Mouse (Mus musculus) layer of hippocampus, adult 2 months (tissue): ENCODE measurements around the gene Tmem245. TPM values are rescaled to one million over a fixed set of nuclear protein-coding genes. Genes with fewer than 3 reads are reported as not detected.

Experiments used
- DNase-seq, 2 experiments: peaks; one replicate each; pipeline ENCODE4 v3.0.0; 2022; ENCODE audit warnings: low spot score in 2 of 2
- H3K27ac ChIP-seq: fragments of 200-600 bp; 2 replicates; pipeline ENCODE4 v1.8.1; 2022
- H3K4me3 ChIP-seq: fragments of 200-600 bp; 2 replicates; pipeline ENCODE4 v1.8.1; 2022; ENCODE audit warnings: mild to moderate bottlenecking
- CTCF ChIP-seq: fragments of 200-600 bp; conservative IDR thresholded peaks from 2 replicates; pipeline ENCODE4 v1.8.1; 2022; ENCODE audit warnings: antibody characterized with exemption, mild to moderate bottlenecking, moderate library complexity
- long read RNA-seq, 2 experiments: library from polyadenylated mRNA; stranded (forward); transcript quantifications; one replicate each; pipeline ENCODE4 v2.0.0; 2021; ENCODE audit warnings: borderline mapping rate in 2 of 2
- total RNA-seq, 2 experiments: library from RNA; stranded (reverse); gene quantifications; 2 replicates each; pipeline ENCODE4 v1.2.3; 2021

Tmem245 gene
- 10 to 100 TPM; 33.7 to 37.2 TPM for total RNA-seq
- long read RNA-seq, experiment 1, full-length matches to known transcripts, result 2 of 4 reads
- long read RNA-seq, experiment 1, partial matches to known transcripts, result 0 of 4 reads
- long read RNA-seq, experiment 1, other reads (novel, unspliced or antisense), result 2 of 4 reads
- long read RNA-seq, experiment 2, full-length matches to known transcripts, result 3 of 9 reads
- long read RNA-seq, experiment 2, partial matches to known transcripts, result 1 of 9 reads
- long read RNA-seq, experiment 2, other reads (novel, unspliced or antisense), result 5 of 9 reads

- 0 out of 2 replicates have a peak, but pooled peaks have one; percentile 2 for TF ChIP-seq CTCF
- Histone ChIP-seq H3K4me3 (peak within 1 kb of the TSS; percentile 97), H3K27ac (peak within 1 kb of the TSS; percentile 93)
- peak; percentile 92 to 96 for DNase-seq
Measured at GRCm38 (mm10) chr4:56946641-56947640, at the start of gene Tmem245. Gene Tmem245, minus strand, starts transcription at chr4:56947437.

GRCm38 (mm10) chr4:56993331-56993730 lies 46.1 kb upstream of the Tmem245 start:
- Histone ChIP-seq H3K4me3 (no peak overlapping the region), H3K27ac (no peak overlapping the region)
- TF ChIP-seq CTCF, result no peak
- DNase-seq, result no peak

- no peak overlapping the region for H3K4me3 ChIP-seq
- no peak for TF ChIP-seq CTCF
- H3K27ac ChIP-seq, result no peak overlapping the region
- no peak for DNase-seq
Measured at GRCm38 (mm10) chr4:56991951-56992350, 44.7 kb upstream of the Tmem245 start.

GRCm38 (mm10) chr4:56990215-56990584 lies 43.0 kb upstream of the Tmem245 start, which contains the start of gene Frrs1l:
Gene Frrs1l, minus strand, starts transcription at chr4:56990391.
- no peak for TF ChIP-seq CTCF
- DNase-seq, result peak; percentile 71 to 77

DNA sequence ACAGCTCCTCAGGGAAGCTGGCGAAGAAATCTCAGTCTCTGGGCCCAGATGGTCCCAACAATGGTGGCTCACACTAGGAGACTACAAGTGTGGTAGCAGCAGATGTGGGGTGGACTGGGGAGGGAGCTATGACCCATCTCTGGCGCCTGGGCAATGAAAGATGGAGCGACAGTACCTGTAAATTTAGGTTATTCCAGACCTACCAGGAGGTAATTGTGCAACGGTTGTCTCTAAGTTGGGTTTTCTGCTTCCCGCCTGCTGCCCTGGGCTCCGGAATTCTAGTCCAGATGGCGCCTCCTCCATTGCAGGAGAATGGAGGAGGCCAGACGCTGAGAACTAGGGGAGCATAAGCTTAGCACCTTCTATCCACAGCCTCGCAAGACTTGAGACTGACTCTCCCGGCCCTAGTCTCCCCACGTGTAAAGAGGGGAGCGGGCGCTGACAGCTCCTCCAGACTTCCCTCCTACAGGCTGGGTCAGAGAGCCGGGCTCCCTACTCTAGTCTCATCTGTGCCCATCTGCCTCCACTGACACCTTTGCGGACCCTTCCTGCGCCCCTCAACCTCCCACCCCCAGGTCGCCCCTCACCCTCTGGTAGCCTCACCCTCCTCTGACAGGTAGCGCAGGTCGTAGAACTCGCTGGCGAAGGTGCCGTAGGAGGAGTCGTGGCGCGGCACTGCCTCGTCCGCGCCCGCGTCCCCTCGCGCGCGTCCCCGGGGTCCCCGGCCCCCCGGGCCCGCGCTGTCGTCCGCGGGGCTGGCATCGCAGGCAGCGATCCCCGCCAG lies 42.4 kb upstream of the Tmem245 start:
- H3K27ac ChIP-seq, result peak overlapping the region; percentile 94
- peak; percentile 53 to 56 for DNase-seq
- H3K4me3 ChIP-seq, result peak overlapping the region; percentile 70
- TF ChIP-seq CTCF, result no peak

More at GRCm38 (mm10) chr4:56990215-56990584, 43.0 kb upstream of the Tmem245 start, which contains the start of gene Frrs1l:
- Histone ChIP-seq H3K27ac (peak within 1 kb of the TSS; percentile 94), H3K4me3 (peak within 1 kb of the TSS; percentile 70)

DNA sequence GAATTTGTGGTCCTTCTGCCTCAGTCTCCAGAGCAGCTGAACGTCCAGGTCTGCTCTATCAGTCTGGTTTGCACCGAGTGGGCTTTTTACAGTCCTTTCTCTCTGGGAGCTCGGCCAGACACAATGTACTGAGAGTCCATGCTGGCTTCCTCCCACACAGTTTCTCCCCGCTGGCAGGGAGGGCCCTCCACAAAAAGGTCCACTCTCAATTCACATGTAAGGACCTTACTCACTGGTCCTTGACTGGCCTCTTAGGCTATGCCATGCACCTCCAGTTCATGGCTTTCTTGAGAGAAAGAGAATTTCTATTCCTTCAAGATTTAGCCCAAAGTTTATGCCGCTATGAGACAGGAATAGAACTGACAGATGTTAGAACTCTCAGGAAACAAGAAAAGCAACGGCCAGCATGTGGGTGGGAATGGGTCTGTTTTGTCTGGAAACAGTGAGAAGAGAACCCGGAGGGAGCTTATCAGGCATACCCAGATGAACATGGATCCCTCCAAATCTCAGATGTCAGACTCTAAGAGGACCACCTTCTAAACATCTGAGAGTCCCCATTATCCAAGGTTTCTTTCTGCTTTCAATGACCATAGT lies 18.4 kb upstream of the Tmem245 start:
- Histone ChIP-seq H3K4me3 (no peak overlapping the region), H3K27ac (peak overlapping the region; percentile 23; the same call in 1 of the 2 replicates)
- no peak for DNase-seq
- no peak for TF ChIP-seq CTCF

- TF ChIP-seq CTCF, result no peak
- no peak for DNase-seq
- Histone ChIP-seq H3K27ac (no peak overlapping the region), H3K4me3 (no peak overlapping the region)
Measured at GRCm38 (mm10) chr4:56963687-56964086, 16.4 kb upstream of the Tmem245 start.

GRCm38 (mm10) chr4:56961320-56961925 lies 14.2 kb upstream of the Tmem245 start:
- TF ChIP-seq CTCF, result no peak
- Histone ChIP-seq H3K27ac (no peak overlapping the region), H3K4me3 (no peak overlapping the region)
- no peak for DNase-seq

GRCm38 (mm10) chr4:56957518-56957917 lies 10.3 kb upstream of the Tmem245 start:
- no peak for TF ChIP-seq CTCF
- Histone ChIP-seq H3K4me3 (no peak overlapping the region), H3K27ac (no peak overlapping the region)
- DNase-seq, result no peak

- H3K4me3 ChIP-seq, result no peak overlapping the region
- DNase-seq, result no peak
- no peak overlapping the region for H3K27ac ChIP-seq
- TF ChIP-seq CTCF, result no peak
Measured at GRCm38 (mm10) chr4:56953235-56953634, 6.0 kb upstream of the Tmem245 start.

- no peak for DNase-seq
- no peak overlapping the region for H3K4me3 ChIP-seq
- TF ChIP-seq CTCF, result no peak
Measured at GRCm38 (mm10) chr4:56951701-56952100, 4.5 kb upstream of the Tmem245 start.

DNA sequence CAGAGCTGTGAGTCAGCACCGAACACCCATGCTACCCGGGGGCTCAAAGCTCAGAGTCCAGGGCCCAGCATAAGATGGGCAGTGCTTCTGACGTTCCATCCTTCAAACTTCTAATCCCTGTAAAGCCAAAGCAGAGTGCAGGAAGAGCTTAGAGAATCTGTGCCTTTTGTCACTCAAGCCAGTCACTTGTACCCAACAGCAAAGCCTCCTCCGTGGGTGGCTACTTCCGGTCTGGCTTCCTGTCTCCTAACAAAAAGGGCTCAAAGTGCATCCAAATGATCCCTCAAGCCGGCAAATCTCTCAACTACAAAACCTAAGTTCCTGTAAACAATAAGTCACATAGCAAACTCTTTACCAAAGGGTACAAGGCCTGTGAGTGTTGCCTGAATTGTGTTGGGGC lies 2.3 kb upstream of the Tmem245 start:
- TF ChIP-seq CTCF, result no peak

More at GRCm38 (mm10) chr4:56951701-56952100, 4.5 kb upstream of the Tmem245 start:
- no peak overlapping the region for H3K27ac ChIP-seq

More for the DNA sequence above, 2.3 kb upstream of the Tmem245 start:
- DNase-seq, result no peak
- H3K4me3 ChIP-seq, result no peak overlapping the region
- no peak overlapping the region for H3K27ac ChIP-seq
